Mouse (Mus musculus): ENCODE measurements around the gene Slc24a4. TPM values are rescaled to one million over a fixed set of nuclear protein-coding genes. Genes with fewer than 3 reads are reported as not detected.

The Slc24a4 gene
- total RNA-seq, 1 experiment from 2014 or later: 0.20 TPM

DNA sequence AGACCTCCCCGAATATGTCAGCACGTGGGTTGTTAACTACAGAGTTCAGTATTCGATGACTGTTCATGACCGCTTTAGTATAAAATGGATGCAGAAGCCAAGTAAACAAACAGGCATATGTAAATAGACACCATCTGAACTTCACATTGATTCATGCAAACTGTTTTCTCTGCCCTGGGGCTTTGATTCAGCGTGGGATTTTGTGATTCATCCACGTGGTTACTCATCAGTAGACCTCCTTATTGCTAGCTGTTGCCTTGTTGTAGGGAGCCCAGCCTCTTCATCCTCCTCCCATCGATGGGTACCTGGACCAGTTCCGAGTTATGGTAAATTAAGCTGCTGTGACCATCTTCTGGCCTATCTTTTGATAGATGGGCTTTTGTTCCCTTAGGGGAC, 181.3 kb downstream of the Slc24a4 start:
- ATAC-seq (replicated peaks in 1 of 2; ENCODE audit: insufficient read depth in 1 of 2, low FRiP score in 2 of 2, low TSS enrichment in 1 of 2, low read depth in 1 of 2, poor library complexity in 2 of 2, severe bottlenecking in 2 of 2): no peak

DNA sequence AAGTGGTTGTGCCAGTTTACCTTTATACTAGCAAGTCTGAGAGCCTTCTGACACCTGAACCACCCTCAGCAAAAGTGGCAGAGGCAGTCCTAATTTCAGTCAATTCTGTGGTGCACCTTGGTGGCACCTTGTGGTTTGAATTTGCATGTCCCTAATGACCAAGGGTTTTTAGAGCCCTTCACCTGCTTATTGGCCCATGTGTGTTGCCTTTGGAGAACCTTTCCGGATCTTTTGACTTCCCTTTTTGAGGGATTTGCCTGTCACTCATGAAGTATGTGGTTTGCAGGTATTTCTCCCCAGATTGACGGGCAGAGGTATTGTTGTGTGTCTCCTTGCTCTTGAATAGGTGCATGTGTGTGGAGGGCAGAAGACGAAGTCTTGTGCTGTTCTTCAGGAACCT, 181.7 kb downstream of the Slc24a4 start:
- ATAC-seq (replicated peaks in 1 of 2; ENCODE audit: insufficient read depth in 1 of 2, low FRiP score in 2 of 2, low TSS enrichment in 1 of 2, low read depth in 1 of 2, poor library complexity in 2 of 2, severe bottlenecking in 2 of 2): no peak

DNA sequence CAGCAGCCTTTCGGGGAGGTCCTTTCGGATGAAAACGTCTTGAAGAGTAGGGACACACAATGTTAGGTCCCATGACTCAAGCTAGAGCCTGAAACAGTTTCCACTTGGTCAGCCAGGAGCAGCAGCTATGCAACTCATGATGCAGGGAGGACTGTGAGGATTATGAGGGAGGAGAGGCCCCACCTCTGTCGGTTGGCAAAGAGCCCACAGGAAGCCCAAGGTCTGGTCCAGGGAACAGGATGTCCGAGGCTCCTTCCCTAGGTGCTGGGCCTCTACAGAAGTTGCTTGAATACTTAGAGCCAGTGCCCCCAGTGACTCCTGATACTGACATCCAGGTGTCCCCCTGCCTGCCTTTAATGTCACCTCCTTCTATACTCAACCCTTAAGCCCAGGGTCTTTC, 182.9 kb downstream of the Slc24a4 start:
- no peak for ATAC-seq (replicated peaks in 1 of 2; ENCODE audit: insufficient read depth in 1 of 2, low FRiP score in 2 of 2, low TSS enrichment in 1 of 2, low read depth in 1 of 2, poor library complexity in 2 of 2, severe bottlenecking in 2 of 2)

Other genes starting within 250 kb of the Slc24a4 start
- 45.6 and 47.5 TPM in 2 replicates for gene Trip11, start 215.5 kb upstream of the Slc24a4 start, total RNA-seq (2017)
- 48.0 and 55.8 TPM in 2 replicates for gene Atxn3, start 170.5 kb upstream of the Slc24a4 start, total RNA-seq (2017)
- 65.0 and 74.5 TPM in 2 replicates for gene Cpsf2, start 152.7 kb upstream of the Slc24a4 start, total RNA-seq (2017)
- 41.8 and 63.7 TPM in 2 replicates for gene Rin3, start 154.3 kb downstream of the Slc24a4 start, total RNA-seq (2017)

Data from hematopoietic stem cell, adult 5-6 weeks (primary cell).